Mouse (Mus musculus) stomach, embryonic 14.5 days (tissue): ENCODE measurements around the gene Mef2d. TPM values are rescaled to one million over a fixed set of nuclear protein-coding genes. Genes with fewer than 3 reads are reported as not detected.

Experiments used
- ATAC-seq: fragments of 200-750 bp; cut with Nextera tagmentation; 2 replicates; pipeline ENCODE4 v1.8.0; 2017; ENCODE audit warnings: low read depth, moderate TSS enrichment; ENCODE audit not compliant: insufficient number of reproducible peaks, insufficient read depth, low FRiP score
- H3K27ac ChIP-seq: fragments of 300-500 bp; sonication (generic); 2 replicates; pipeline ENCODE4 v1.5.1; 2014; ENCODE audit warnings: mild to moderate bottlenecking, low read length, moderate library complexity, mixed read lengths
- H3K27me3 ChIP-seq: fragments of 300-500 bp; sonication (generic); 2 replicates; pipeline ENCODE4 v1.6.1; 2014; ENCODE audit warnings: low read length, control low read depth, mixed read lengths; ENCODE audit not compliant: control insufficient read depth, insufficient read depth
- H3K36me3 ChIP-seq: fragments of 300-500 bp; sonication (generic); 2 replicates; pipeline ENCODE4 v1.6.1; 2014; ENCODE audit warnings: mild to moderate bottlenecking, control low read depth, low read length, moderate library complexity, mixed read lengths; ENCODE audit not compliant: control insufficient read depth, insufficient read depth
- H3K4me1 ChIP-seq: fragments of 300-500 bp; sonication (generic); 2 replicates; pipeline ENCODE4 v1.6.1; 2014; ENCODE audit warnings: low read length, control low read depth, mixed read lengths; ENCODE audit not compliant: control insufficient read depth, insufficient read depth
- H3K4me2 ChIP-seq: fragments of 300-500 bp; sonication (generic); replicated peaks from 2 replicates; pipeline ENCODE4 v1.6.1; 2014; ENCODE audit warnings: low read depth, low read length, control low read depth
- H3K4me3 ChIP-seq: fragments of 300-500 bp; sonication (generic); 2 replicates; pipeline ENCODE4 v1.5.1; 2014; ENCODE audit warnings: low read depth, low read length, control low read depth
- H3K9ac ChIP-seq: fragments of 300-500 bp; sonication (generic); replicated peaks from 2 replicates; pipeline ENCODE4 v1.6.1; 2014; ENCODE audit warnings: low read depth, mild to moderate bottlenecking, control low read depth, low read length, moderate library complexity, mixed read lengths
- H3K9me3 ChIP-seq: fragments of 300-500 bp; sonication (generic); 2 replicates; pipeline ENCODE4 v1.6.1; 2016; ENCODE audit warnings: low read depth, low read length, control low read depth; ENCODE audit not compliant: control insufficient read depth
- WGBS: fragments of 180-500 bp; shearing (Covaris S2); extraction: QIAGEN DNeasy Blood & Tissue Kit; methylation state at CpG from one replicate; pipeline ENCODE4 v1.1.7; 2014; 5-methylcytosine and 5-hydroxymethylcytosine counted together
- polyA plus RNA-seq: library from polyadenylated mRNA; unstranded; fragments of >200 nt; fragmentation: Nextera tagmentation; extraction: Ambion mirVana; gene quantifications from 2 replicates; pipeline ENCODE4 v1.2.1, GENCODE M21; 2014

The Mef2d gene
- polyA plus RNA-seq, 1 experiment from 2014 or later, result 19.5 TPM

DNA sequence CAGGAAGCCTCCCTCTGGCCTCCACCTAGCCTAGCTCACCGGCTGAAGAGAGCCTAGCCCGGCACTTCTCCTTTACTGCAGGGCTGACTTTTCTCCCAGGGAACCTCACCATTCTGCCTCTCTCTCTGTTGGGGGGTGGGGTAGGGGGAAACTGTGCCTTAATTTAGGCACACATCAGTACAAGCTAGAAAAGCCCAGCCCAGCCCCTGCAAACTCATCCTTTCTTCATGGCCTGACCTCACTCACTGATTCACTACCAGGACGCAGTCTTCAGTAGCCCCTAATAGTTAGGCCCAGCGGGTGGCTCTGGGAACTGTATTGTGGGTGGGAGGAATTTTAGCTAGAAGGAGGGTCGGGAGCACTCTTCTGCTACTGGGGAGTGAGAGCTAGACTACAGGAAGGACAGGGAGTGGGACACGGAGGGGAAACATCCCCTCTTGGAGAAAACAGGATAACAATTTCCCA, 7.4 kb downstream of the Mef2d start:
- Histone ChIP-seq H3K36me3 (no peaks in the 10 kb centered on the region), H3K9ac (no peak overlapping the region), H3K4me2 (peak overlapping the region; percentile 24), H3K4me3 (no peak overlapping the region), H3K27me3 (no peaks in the 10 kb centered on the region), H3K27ac (peak overlapping the region; percentile 61), H3K4me1 (peaks cover 64% of the 10 kb centered on the region), H3K9me3 (no peaks in the 10 kb centered on the region)
- ATAC-seq, result no peak
- WGBS, result 26% methylated on average over 6 of the region's 6 CpGs

DNA sequence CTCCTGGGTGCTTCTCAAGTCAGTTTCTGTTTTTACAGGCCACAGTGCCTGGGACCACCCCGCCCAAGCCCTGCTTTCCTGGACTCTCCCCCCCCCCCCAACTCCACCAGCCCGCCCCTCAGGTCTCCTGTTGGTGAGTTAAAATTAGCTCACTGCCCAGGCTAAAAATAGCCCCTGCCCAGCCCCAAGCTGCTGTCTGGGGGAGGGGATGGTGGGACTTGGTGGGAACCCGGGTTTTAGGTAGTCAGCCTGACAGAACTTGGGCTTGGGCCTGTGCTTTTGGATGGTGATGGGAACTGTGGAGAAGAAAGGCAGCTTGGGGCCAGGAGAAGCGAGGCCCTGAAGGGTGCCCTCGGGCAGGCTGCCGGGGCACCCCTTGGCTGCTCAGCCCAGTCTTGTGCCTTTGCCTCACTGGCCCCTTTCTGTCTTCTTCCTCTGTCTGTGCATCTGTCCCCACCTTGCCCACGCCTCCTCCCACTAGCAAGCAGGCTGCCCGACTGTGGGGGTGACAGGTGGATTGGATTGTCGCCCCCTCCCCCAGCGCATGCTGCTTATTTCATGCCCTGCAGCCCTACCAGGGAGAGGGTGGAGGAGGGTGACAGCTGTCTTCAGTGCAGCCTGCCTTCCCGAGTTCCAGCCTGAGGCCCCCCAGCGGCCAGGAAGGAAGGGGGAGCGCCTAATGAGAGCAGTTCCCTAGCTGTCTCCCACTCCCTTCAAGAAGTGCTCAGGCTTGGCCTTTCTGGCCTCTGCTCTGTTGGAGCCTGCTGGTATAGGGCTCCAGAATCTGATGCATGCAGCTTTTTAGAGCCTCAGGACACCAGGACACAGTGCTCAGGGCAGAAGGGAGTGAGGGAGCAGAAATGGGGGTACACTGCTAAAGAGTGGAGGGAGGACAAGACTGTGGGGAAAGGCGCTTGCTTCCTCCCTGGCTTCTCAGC, 8.2 kb downstream of the Mef2d start:
- H3K4me1 ChIP-seq, result peaks cover 56% of the 10 kb centered on the region
- peak overlapping the region; percentile 24 for H3K4me2 ChIP-seq
- H3K27ac ChIP-seq, result peak overlapping the region; percentile 61
- H3K9ac ChIP-seq, result no peak overlapping the region
- 26% methylated on average over 13 of the region's 14 CpGs for WGBS
- no peaks in the 10 kb centered on the region for H3K9me3 ChIP-seq
- no peak overlapping the region for H3K4me3 ChIP-seq
- no peaks in the 10 kb centered on the region for H3K36me3 ChIP-seq
- no peak for ATAC-seq
- H3K27me3 ChIP-seq, result no peaks in the 10 kb centered on the region

GRCm38 (mm10) chr3:88150999-88151364, 8.8 kb downstream of the Mef2d start:
- no peak for ATAC-seq
- WGBS, result 54% methylated on average over 3 of the region's 3 CpGs
- H3K27ac ChIP-seq, result no peak overlapping the region; the same call in 1 of the 2 replicates

DNA sequence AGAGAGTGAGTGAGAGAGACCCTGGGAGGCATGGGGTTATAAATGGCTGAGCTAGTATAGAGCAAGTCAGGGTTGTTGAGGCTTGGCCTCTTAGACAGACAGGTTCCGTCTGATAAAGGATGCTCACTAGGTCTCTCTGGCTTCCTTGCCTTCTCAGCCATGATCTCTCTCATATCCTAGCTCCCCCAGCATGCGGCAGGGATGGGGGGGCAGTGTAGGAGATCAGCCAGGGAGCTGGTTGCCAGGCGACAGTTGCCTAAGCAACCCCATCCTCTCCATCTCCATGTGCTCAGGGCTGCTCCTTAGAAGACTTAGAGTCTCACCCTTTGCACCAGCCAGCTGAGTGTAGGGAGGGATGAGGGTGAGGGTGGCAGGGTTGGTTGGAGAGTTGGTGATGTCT, 9.9 kb downstream of the Mef2d start:
- no peaks in the 10 kb centered on the region for H3K9me3 ChIP-seq
- no peak overlapping the region for H3K27ac ChIP-seq
- no peak overlapping the region for H3K4me2 ChIP-seq
- WGBS, result 75% methylated on average over 3 of the region's 3 CpGs
- no peak overlapping the region for H3K9ac ChIP-seq
- H3K27me3 ChIP-seq, result no peaks in the 10 kb centered on the region
- ATAC-seq, result no peak; the same call in 1 of the 2 replicates
- peaks cover 11% of the 10 kb centered on the region for H3K36me3 ChIP-seq
- no peak overlapping the region for H3K4me3 ChIP-seq
- peaks cover 40% of the 10 kb centered on the region for H3K4me1 ChIP-seq

More at GRCm38 (mm10) chr3:88150999-88151364, 8.8 kb downstream of the Mef2d start:
- Histone ChIP-seq H3K9me3 (no peaks in the 10 kb centered on the region), H3K4me2 (no peak overlapping the region), H3K27me3 (no peaks in the 10 kb centered on the region), H3K4me3 (no peak overlapping the region), H3K9ac (no peak overlapping the region), H3K4me1 (peaks cover 50% of the 10 kb centered on the region), H3K36me3 (peaks cover 2% of the 10 kb centered on the region; the same call in 1 of the 2 replicates)

- Histone ChIP-seq H3K4me1 (peaks cover 35% of the 10 kb centered on the region), H3K9me3 (no peaks in the 10 kb centered on the region), H3K9ac (no peak overlapping the region), H3K4me3 (no peak overlapping the region), H3K27ac (no peak overlapping the region), H3K36me3 (peaks cover 18% of the 10 kb centered on the region), H3K27me3 (no peaks in the 10 kb centered on the region), H3K4me2 (no peak overlapping the region)
- WGBS, result 79% methylated on average over 3 of the region's 3 CpGs
- ATAC-seq, result no peak
Observed at GRCm38 (mm10) chr3:88153290-88154011, 11.3 kb downstream of the Mef2d start.

- Histone ChIP-seq H3K36me3 (peaks cover 25% of the 10 kb centered on the region), H3K9ac (no peak overlapping the region), H3K9me3 (no peaks in the 10 kb centered on the region), H3K4me2 (no peak overlapping the region), H3K4me3 (no peak overlapping the region), H3K27ac (no peak overlapping the region), H3K4me1 (peaks cover 27% of the 10 kb centered on the region), H3K27me3 (no peaks in the 10 kb centered on the region)
- WGBS, result 77% methylated on average over 2 of the region's 2 CpGs
- no peak for ATAC-seq
Observed at GRCm38 (mm10) chr3:88154236-88154635, 12.1 kb downstream of the Mef2d start.

DNA sequence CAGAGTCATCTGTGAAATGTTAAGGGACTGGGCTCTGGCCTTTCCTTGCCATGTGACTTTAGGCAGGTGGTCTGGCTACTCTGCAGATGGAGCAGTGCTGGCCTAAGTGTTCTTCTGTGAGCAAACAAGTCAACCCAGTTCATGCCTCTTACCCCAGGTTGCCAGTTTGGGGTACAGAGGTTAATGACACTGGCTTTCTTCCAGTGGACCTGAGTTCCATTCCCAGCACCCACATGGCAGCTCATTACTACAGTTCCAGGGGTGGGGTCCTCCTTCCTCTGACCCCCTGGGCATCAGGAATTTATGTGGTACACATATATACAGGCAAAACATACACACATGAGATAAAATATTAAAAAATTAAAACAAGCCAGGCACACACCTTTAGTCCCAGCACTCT, 14.6 kb downstream of the Mef2d start:
- H3K27me3 ChIP-seq, result no peaks in the 10 kb centered on the region
- H3K9me3 ChIP-seq, result no peaks in the 10 kb centered on the region
- H3K4me1 ChIP-seq, result 0 out of 2 replicates have a peak, but pooled peaks cover 8% of the 10 kb centered on the region
- no peak overlapping the region for H3K27ac ChIP-seq
- H3K36me3 ChIP-seq, result peaks cover 47% of the 10 kb centered on the region
- no peak overlapping the region for H3K4me2 ChIP-seq
- ATAC-seq, result no peak
- H3K4me3 ChIP-seq, result no peak overlapping the region
- H3K9ac ChIP-seq, result no peak overlapping the region

GRCm38 (mm10) chr3:88157771-88158597, 15.8 kb downstream of the Mef2d start:
- peaks cover 58% of the 10 kb centered on the region for H3K36me3 ChIP-seq
- H3K9ac ChIP-seq, result no peak overlapping the region
- H3K4me1 ChIP-seq, result 0 out of 2 replicates have a peak, but pooled peaks cover 5% of the 10 kb centered on the region
- H3K27ac ChIP-seq, result no peak overlapping the region
- H3K27me3 ChIP-seq, result no peaks in the 10 kb centered on the region
- no peak overlapping the region for H3K4me3 ChIP-seq
- ATAC-seq, result peak; percentile 71
- WGBS, result 19% methylated on average over 23 of the region's 23 CpGs
- H3K4me2 ChIP-seq, result no peak overlapping the region
- no peaks in the 10 kb centered on the region for H3K9me3 ChIP-seq
